Mouse (Mus musculus) liver, postnatal 0 days (tissue): ENCODE data around the gene Bap1.

Source experiments
- CTCF ChIP-seq: sonication (generic); IDR thresholded peaks from 2 replicates; pipeline ENCODE4 v1.5.1; 2016; ENCODE audit warnings: antibody characterized with exemption, low read depth
- EP300 ChIP-seq: IDR thresholded peaks from 2 replicates; pipeline ENCODE4 v1.6.1; 2016; ENCODE audit warnings: antibody characterized with exemption, low read depth, mild to moderate bottlenecking

DNA sequence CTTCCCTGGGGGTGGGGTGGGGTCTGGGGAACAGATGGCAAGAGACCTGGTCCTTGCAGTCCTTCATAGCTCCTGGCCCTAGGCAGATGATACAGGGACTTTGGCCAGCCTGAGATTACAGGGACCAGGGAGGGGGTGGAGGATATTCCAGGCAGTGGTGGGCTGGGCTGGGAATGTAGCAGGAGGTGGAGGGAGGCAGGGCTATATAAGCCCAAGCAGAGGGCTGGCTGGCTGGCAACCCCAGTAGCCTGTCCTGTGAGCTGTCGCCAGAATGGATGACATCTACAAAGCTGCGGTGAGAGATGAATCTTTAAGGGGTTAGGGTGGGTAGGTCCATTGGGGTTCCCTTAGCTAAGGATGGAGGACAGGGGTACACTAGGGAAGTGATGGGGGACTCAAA, 43.2 kb upstream of the Bap1 start, which contains the start of gene Tnnc1:
- TF ChIP-seq CTCF (no peak), EP300 (no peak)
